ENCODE assay signal across 7 mouse cellular contexts in genomic region chr4:135946278-135946658, GRCm38 (mm10). TPM values are rescaled to one million over a fixed set of nuclear protein-coding genes. Genes with fewer than 3 reads are reported as not detected.
A peak's percentile ranks its signal among the peaks of the same experiment; 100 is the strongest.
DNase-seq lines count a peak whose midpoint lies in the region; ATAC-seq and TF ChIP-seq lines count a peak whose summit lies in the region.

TSS of gene Hmgcl (plus strand) at chr4:135946448.

- H3K4me3 ChIP-seq in embryonic facial prominence, embryonic 12.5 days, result peak within 1 kb of the TSS; percentile 91
- peak within 1 kb of the TSS; percentile 87 for H3K4me3 ChIP-seq in kidney, adult 2 months (ENCODE audit: insufficient read depth, low read depth, low read length)
- peak within 1 kb of the TSS; percentile 85 for H3K4me3 ChIP-seq in limb, embryonic 12.5 days (replicated peaks)
- peak within 1 kb of the TSS; percentile 80 for H3K4me3 ChIP-seq in midbrain, embryonic 15.5 days
- H3K4me3 ChIP-seq in spleen, adult 2 months (ENCODE audit: extremely low read depth, insufficient read depth, insufficient read length), result peak within 1 kb of the TSS; percentile 82

- peak; percentile 82 for ATAC-seq in embryonic facial prominence, embryonic 12.5 days (ENCODE audit: insufficient number of reproducible peaks, insufficient read depth, low FRiP score, low TSS enrichment)
- ATAC-seq in limb, embryonic 12.5 days (ENCODE audit: insufficient number of reproducible peaks, insufficient read depth, low FRiP score, low TSS enrichment, low read depth), result peak; percentile 87
- peak; percentile 93 for ATAC-seq in midbrain, embryonic 15.5 days (replicated peaks)

- peak; percentile 95 for DNase-seq in adrenal gland, postnatal 25 days
- peak; percentile 97 to 99 for DNase-seq in heart, adult 18-20 months
- peak; percentile 97 for DNase-seq in kidney, adult 2 months
- peak; percentile 72 to 95 for DNase-seq in spleen, adult 2 months (ENCODE audit: low read depth in 1 of 2, low spot score in 2 of 2)

- TF ChIP-seq CTCF in kidney, adult 2 months (conservative IDR thresholded peaks at IDR 0.05; ENCODE audit: insufficient read depth, insufficient read length, low read depth, low read length), result no peak
- no peak for TF ChIP-seq CTCF in spleen, adult 2 months (IDR thresholded peaks at IDR 0.05; ENCODE audit: extremely low read depth, insufficient read depth, insufficient read length, insufficient replicate concordance)

- H3K27ac ChIP-seq in embryonic facial prominence, embryonic 12.5 days, result peak within 1 kb of the TSS; percentile 61
- peak within 1 kb of the TSS; percentile 47 for H3K27ac ChIP-seq in kidney, adult 2 months (ENCODE audit: insufficient read depth, low read depth, low read length)
- no peak within 1 kb of the TSS for H3K27ac ChIP-seq in limb, embryonic 12.5 days
- H3K27ac ChIP-seq in midbrain, embryonic 15.5 days, result peak within 1 kb of the TSS; percentile 81
- H3K27ac ChIP-seq in spleen, adult 2 months (ENCODE audit: insufficient read depth, low read length), result peak within 1 kb of the TSS; percentile 24; the same call in 1 of the 2 replicates

- under 1% methylated on average over 23 of the region's 23 CpGs for WGBS in embryonic facial prominence, embryonic 12.5 days
- under 1% methylated on average over 23 of the region's 23 CpGs for WGBS in kidney, adult 2 months
- under 1% methylated on average over 23 of the region's 23 CpGs for WGBS in limb, embryonic 12.5 days
- WGBS in midbrain, embryonic 15.5 days, result 0% methylated on average over 23 of the region's 23 CpGs
- under 1% methylated on average over 23 of the region's 23 CpGs for WGBS in spleen, adult 2 months

- H3K4me1 ChIP-seq in embryonic facial prominence, embryonic 12.5 days, result peaks cover 6% of the 10 kb centered on the region; the same call in 1 of the 2 replicates
- peaks cover 21% of the 10 kb centered on the region for H3K4me1 ChIP-seq in kidney, adult 2 months (ENCODE audit: control insufficient read depth, insufficient read depth, low read length)
- H3K4me1 ChIP-seq in limb, embryonic 12.5 days (replicated peaks), result 0 out of 2 replicates have a peak, but pooled peaks cover 12% of the 10 kb centered on the region
- peaks cover 22% of the 10 kb centered on the region for H3K4me1 ChIP-seq in midbrain, embryonic 15.5 days
- no peaks in the 10 kb centered on the region; the same call in 1 of the 2 replicates for H3K4me1 ChIP-seq in spleen, adult 2 months (ENCODE audit: control insufficient read depth, insufficient read depth, insufficient read length)

- peak; percentile 93 for TF ChIP-seq POLR2A in kidney, adult 2 months (IDR thresholded peaks at IDR 0.05; ENCODE audit: low read depth, low read length)
- peak; percentile 81 for TF ChIP-seq POLR2A in spleen, adult 2 months (IDR thresholded peaks at IDR 0.05; ENCODE audit: low read depth, low read length)

- peaks cover 10% of the 10 kb centered on the region for H3K36me3 ChIP-seq in embryonic facial prominence, embryonic 12.5 days
- no peaks in the 10 kb centered on the region for H3K36me3 ChIP-seq in kidney, adult 2 months (ENCODE audit: control insufficient read depth, insufficient read depth, low read length)
- H3K36me3 ChIP-seq in limb, embryonic 12.5 days, result peaks cover 12% of the 10 kb centered on the region
- H3K36me3 ChIP-seq in midbrain, embryonic 15.5 days (replicated peaks), result no peaks in the 10 kb centered on the region
- peaks cover 2% of the 10 kb centered on the region; the same call in 1 of the 2 replicates for H3K36me3 ChIP-seq in spleen, adult 2 months (ENCODE audit: control insufficient read depth, insufficient read depth, low read length)

- peak within 1 kb of the TSS; percentile 90 for H3K4me2 ChIP-seq in embryonic facial prominence, embryonic 12.5 days (replicated peaks)
- H3K4me2 ChIP-seq in limb, embryonic 12.5 days, result peak within 1 kb of the TSS; percentile 84
- H3K4me2 ChIP-seq in midbrain, embryonic 15.5 days, result peak within 1 kb of the TSS; percentile 82

- H3K9ac ChIP-seq in embryonic facial prominence, embryonic 12.5 days, result peak within 1 kb of the TSS; percentile 64
- peak within 1 kb of the TSS; percentile 79 for H3K9ac ChIP-seq in limb, embryonic 12.5 days (replicated peaks)
- peak within 1 kb of the TSS; percentile 75 for H3K9ac ChIP-seq in midbrain, embryonic 15.5 days

- H3K9me3 ChIP-seq in embryonic facial prominence, embryonic 12.5 days, result no peaks in the 10 kb centered on the region
- 0 out of 2 replicates have a peak, but pooled peaks cover under 1% of the 10 kb centered on the region for H3K9me3 ChIP-seq in limb, embryonic 12.5 days
- H3K9me3 ChIP-seq in midbrain, embryonic 15.5 days, result no peaks in the 10 kb centered on the region

- H3K27me3 ChIP-seq in embryonic facial prominence, embryonic 12.5 days, result no peaks in the 10 kb centered on the region
- H3K27me3 ChIP-seq in kidney, adult 2 months (replicated peaks; ENCODE audit: control insufficient read depth, insufficient read depth, low read length), result no peaks in the 10 kb centered on the region
- H3K27me3 ChIP-seq in limb, embryonic 12.5 days, result no peaks in the 10 kb centered on the region
- no peaks in the 10 kb centered on the region for H3K27me3 ChIP-seq in midbrain, embryonic 15.5 days (replicated peaks)
- H3K27me3 ChIP-seq in spleen, adult 2 months (ENCODE audit: control insufficient read depth, insufficient read depth, low read length), result no peaks in the 10 kb centered on the region

RNA-seq across cellular contexts. Expression of gene Hmgcl, which starts in this region (rescaled TPM):
- total RNA-seq in adrenal gland, postnatal 25 days (2021), result 52.6 and 57.3 TPM in 2 replicates
- 76.3 and 81.5 TPM in 2 replicates for polyA plus RNA-seq in embryonic facial prominence, embryonic 12.5 days (2016; fragmentation: Nextera tagmentation; extraction: Ambion mirVana)
- total RNA-seq in heart, adult 18-20 months (2021), result 10 to 100 TPM; 87.3 to 91.7 TPM
- 175 and 199 TPM in 2 replicates for polyA plus RNA-seq in kidney, adult 2 months (2012; rRNA removed)
- 78.5 and 81.5 TPM in 2 replicates for polyA plus RNA-seq in limb, embryonic 12.5 days (2016; fragmentation: Nextera tagmentation; extraction: Ambion mirVana)
- polyA plus RNA-seq in midbrain, embryonic 15.5 days (2015; fragmentation: Nextera tagmentation; extraction: Ambion mirVana), result 57.0 and 63.4 TPM in 2 replicates
- 27.9 and 32.4 TPM in 2 replicates for polyA plus RNA-seq in spleen, adult 2 months (2012; rRNA removed)
